Mouse (Mus musculus) G1E (cell line): ENCODE results near the gene Mmrn2. TPM values are rescaled to one million over a fixed set of nuclear protein-coding genes. Genes with fewer than 3 reads are reported as not detected.

Source experiments
- ATAC-seq: 2 replicates; pipeline ENCODE4 v1.8.0; 2016; ENCODE audit warnings: mild to moderate bottlenecking; ENCODE audit not compliant: insufficient number of reproducible peaks, poor library complexity, low FRiP score, severe bottlenecking; ENCODE audit errors: extremely low read depth
- DNase-seq: peaks from one replicate; pipeline ENCODE4 v3.0.0; 2012; ENCODE audit warnings: low spot score
- H3K27me3 ChIP-seq: 2 replicates; pipeline ENCODE4 v1.6.1; 2012; ENCODE audit warnings: mild to moderate bottlenecking, low read length, inconsistent platforms; ENCODE audit not compliant: insufficient read depth
- H3K36me3 ChIP-seq: replicated peaks from 2 replicates; pipeline ENCODE3; 2012; ENCODE audit warnings: mild to moderate bottlenecking, inconsistent platforms
- H3K4me1 ChIP-seq: 2 replicates; pipeline ENCODE4 v1.6.1; 2012; ENCODE audit warnings: low read depth, low read length, inconsistent platforms, mixed read lengths; ENCODE audit not compliant: insufficient read depth
- H3K4me3 ChIP-seq: 2 replicates; pipeline ENCODE4 v1.5.1; 2012; ENCODE audit warnings: low read depth, mild to moderate bottlenecking, inconsistent platforms, low read length, moderate library complexity, mixed read lengths
- H3K9me3 ChIP-seq: replicated peaks from 2 replicates; pipeline ENCODE4 v1.6.1; 2012; ENCODE audit warnings: inconsistent platforms
- CTCF ChIP-seq: IDR thresholded peaks from 2 replicates; pipeline ENCODE4 v1.5.1; 2012; ENCODE audit warnings: low read depth, low read length, inconsistent platforms, mixed read lengths
- GATA1 ChIP-seq: IDR thresholded peaks from 2 replicates; pipeline ENCODE4 v1.6.1; 2012; ENCODE audit warnings: borderline replicate concordance, low read length, inconsistent platforms, mixed read lengths
- GATA2 ChIP-seq: IDR thresholded peaks from 2 replicates; pipeline ENCODE4 v1.6.1; 2012; ENCODE audit warnings: low read depth, low read length, inconsistent platforms, borderline replicate concordance
- POLR2AphosphoS5 ChIP-seq: IDR thresholded peaks from 2 replicates; pipeline ENCODE4 v1.6.1; 2012; ENCODE audit warnings: low read depth, low read length, inconsistent platforms; ENCODE audit not compliant: insufficient replicate concordance
- TAL1 ChIP-seq: conservative IDR thresholded peaks from 2 replicates; pipeline ENCODE4 v1.6.1; 2012; ENCODE audit warnings: low read depth, low read length, inconsistent platforms, mixed read lengths
- polyA plus RNA-seq: library from polyadenylated mRNA; stranded (reverse); fragments of >175 nt; gene quantifications from 2 replicates; pipeline ENCODE4 v1.2.3, GENCODE M21; 2012
- total RNA-seq, 2 experiments: library from RNA; stranded (forward) in 1 of 2; stranded (reverse) in 1 of 2; fragments of 200-1000 nt in 1 of 2; fragments of >200 nt in 1 of 2; fragmentation: Nextera tagmentation in 1 of 2; gene quantifications; 2 replicates each; pipeline ENCODE4 v1.2.3; 2014 to 2017

Mmrn2 gene
- total and polyA plus RNA-seq, 3 experiments, result 0.01 to 0.11 TPM; not detected in 1

- no peaks in the 10 kb centered on the region for H3K36me3 ChIP-seq
- H3K4me3 ChIP-seq, result no peak overlapping the region
- ATAC-seq, result no peak
- H3K4me1 ChIP-seq, result no peaks in the 10 kb centered on the region
- TF ChIP-seq POLR2AphosphoS5 (no peak), CTCF (no peak), GATA1 (no peak), GATA2 (no peak), TAL1 (no peak)
- H3K9me3 ChIP-seq, result no peaks in the 10 kb centered on the region
- H3K27me3 ChIP-seq, result peaks cover 4% of the 10 kb centered on the region; the same call in 1 of the 2 replicates
- DNase-seq, result no peak
Measured at GRCm38 (mm10) chr14:34398901-34399300, 23.6 kb downstream of the Mmrn2 start.

GRCm38 (mm10) chr14:34399301-34399700 is 24.0 kb downstream of the Mmrn2 start:
- peaks cover 4% of the 10 kb centered on the region; the same call in 1 of the 2 replicates for H3K27me3 ChIP-seq
- no peaks in the 10 kb centered on the region for H3K4me1 ChIP-seq
- ATAC-seq (no peak), DNase-seq (no peak)
- no peak overlapping the region for H3K4me3 ChIP-seq
- no peaks in the 10 kb centered on the region for H3K9me3 ChIP-seq
- H3K36me3 ChIP-seq, result no peaks in the 10 kb centered on the region
- no peak for TF ChIP-seq TAL1
- TF ChIP-seq CTCF, result no peak
- no peak for TF ChIP-seq GATA2
- no peak for TF ChIP-seq POLR2AphosphoS5
- no peak for TF ChIP-seq GATA1

GRCm38 (mm10) chr14:34400021-34400420 is 24.8 kb downstream of the Mmrn2 start:
- Histone ChIP-seq H3K36me3 (no peaks in the 10 kb centered on the region), H3K4me1 (no peaks in the 10 kb centered on the region), H3K4me3 (no peak overlapping the region), H3K9me3 (no peaks in the 10 kb centered on the region), H3K27me3 (peaks cover 4% of the 10 kb centered on the region; the same call in 1 of the 2 replicates)
- ATAC-seq (no peak), DNase-seq (no peak)
- TF ChIP-seq GATA1 (no peak), POLR2AphosphoS5 (no peak), CTCF (no peak), GATA2 (no peak), TAL1 (no peak)

- TF ChIP-seq GATA1 (no peak), TAL1 (no peak), POLR2AphosphoS5 (no peak), GATA2 (no peak), CTCF (peak; percentile 81)
- Histone ChIP-seq H3K27me3 (peaks cover 4% of the 10 kb centered on the region; the same call in 1 of the 2 replicates), H3K9me3 (no peaks in the 10 kb centered on the region), H3K4me3 (no peak overlapping the region), H3K4me1 (no peaks in the 10 kb centered on the region), H3K36me3 (no peaks in the 10 kb centered on the region)
- ATAC-seq, result no peak
- DNase-seq, result peak; percentile 52
Measured at GRCm38 (mm10) chr14:34401135-34401534, 25.9 kb downstream of the Mmrn2 start.

GRCm38 (mm10) chr14:34402871-34403270 is 27.6 kb downstream of the Mmrn2 start:
- H3K4me3 ChIP-seq, result no peak overlapping the region
- H3K4me1 ChIP-seq, result no peaks in the 10 kb centered on the region
- no peak for DNase-seq
- no peaks in the 10 kb centered on the region for H3K36me3 ChIP-seq
- no peaks in the 10 kb centered on the region for H3K9me3 ChIP-seq
- H3K27me3 ChIP-seq, result peaks cover 4% of the 10 kb centered on the region
- no peak for ATAC-seq
- TF ChIP-seq GATA2 (no peak), CTCF (no peak), GATA1 (no peak), TAL1 (no peak), POLR2AphosphoS5 (no peak)

GRCm38 (mm10) chr14:34403424-34403823 is 28.2 kb downstream of the Mmrn2 start:
- no peak for DNase-seq
- Histone ChIP-seq H3K36me3 (no peaks in the 10 kb centered on the region), H3K4me1 (no peaks in the 10 kb centered on the region), H3K27me3 (peaks cover 4% of the 10 kb centered on the region), H3K4me3 (no peak overlapping the region), H3K9me3 (no peaks in the 10 kb centered on the region)
- no peak for ATAC-seq
- TF ChIP-seq TAL1 (no peak), GATA2 (no peak), POLR2AphosphoS5 (no peak), GATA1 (no peak), CTCF (no peak)

- TF ChIP-seq GATA1, result no peak
- no peak for TF ChIP-seq POLR2AphosphoS5
- no peak for TF ChIP-seq CTCF
- TF ChIP-seq TAL1, result no peak
- TF ChIP-seq GATA2, result no peak
- Histone ChIP-seq H3K4me3 (no peak overlapping the region), H3K9me3 (no peaks in the 10 kb centered on the region), H3K27me3 (no peaks in the 10 kb centered on the region; the same call in 1 of the 2 replicates), H3K36me3 (no peaks in the 10 kb centered on the region), H3K4me1 (no peaks in the 10 kb centered on the region)
- ATAC-seq (no peak), DNase-seq (no peak)
Measured at GRCm38 (mm10) chr14:34410716-34411115, 35.5 kb downstream of the Mmrn2 start.
